Mouse (Mus musculus): Measurements from ENCODE around the gene Hnrnpr. TPM values are rescaled to one million over a fixed set of nuclear protein-coding genes. Genes with fewer than 3 reads are reported as not detected.

Gene Hnrnpr
- polyA plus RNA-seq, 1 experiment from 2014 or later, result 36.6 TPM

- H3K9me3 ChIP-seq (ENCODE audit: low read length), result no peaks in the 10 kb centered on the region
- no peak overlapping the region for H3K4me3 ChIP-seq (ENCODE audit: low read depth, low read length)
- TF ChIP-seq CTCF (IDR thresholded peaks at IDR 0.05; ENCODE audit: low read depth), result no peak
- TF ChIP-seq EP300 (IDR thresholded peaks at IDR 0.05; ENCODE audit: low read depth), result no peak
- no peaks in the 10 kb centered on the region for H3K36me3 ChIP-seq (replicated peaks; ENCODE audit: insufficient read depth, low read length)
- no peaks in the 10 kb centered on the region for H3K4me1 ChIP-seq (ENCODE audit: insufficient read depth)
- WGBS (ENCODE audit: insufficient replicate concordance), result 69% methylated on average over 10 of the region's 10 CpGs
- no peak overlapping the region for H3K9ac ChIP-seq (replicated peaks)
- ATAC-seq (no peak), DNase-seq (no peak)
- no peak overlapping the region for H3K4me2 ChIP-seq (ENCODE audit: low read depth, low read length)
- H3K27ac ChIP-seq (ENCODE audit: low read depth), result no peak overlapping the region
- H3K27me3 ChIP-seq (ENCODE audit: insufficient read depth, low read length), result no peaks in the 10 kb centered on the region
Measured at GRCm38 (mm10) chr4:136401806-136402205, 91.1 kb downstream of the Hnrnpr start.

- ATAC-seq (no peak), DNase-seq (no peak)
- no peak overlapping the region for H3K27ac ChIP-seq (ENCODE audit: low read depth)
- H3K36me3 ChIP-seq (replicated peaks; ENCODE audit: insufficient read depth, low read length), result no peaks in the 10 kb centered on the region
- H3K4me2 ChIP-seq (ENCODE audit: low read depth, low read length), result no peak overlapping the region
- H3K9me3 ChIP-seq (ENCODE audit: low read length), result no peaks in the 10 kb centered on the region
- H3K4me3 ChIP-seq (ENCODE audit: low read depth, low read length), result no peak overlapping the region
- no peak overlapping the region for H3K9ac ChIP-seq (replicated peaks)
- no peaks in the 10 kb centered on the region for H3K27me3 ChIP-seq (ENCODE audit: insufficient read depth, low read length)
- no peaks in the 10 kb centered on the region for H3K4me1 ChIP-seq (ENCODE audit: insufficient read depth)
- WGBS (ENCODE audit: insufficient replicate concordance), result 77% methylated on average over 11 of the region's 11 CpGs
- TF ChIP-seq EP300 (IDR thresholded peaks at IDR 0.05; ENCODE audit: low read depth) (no peak), CTCF (IDR thresholded peaks at IDR 0.05; ENCODE audit: low read depth) (no peak)
Measured at GRCm38 (mm10) chr4:136407831-136408230, 97.1 kb downstream of the Hnrnpr start.

Other genes with a start within 250 kb of the Hnrnpr start
- 77.3 and 79.1 TPM in 2 replicates for gene Id3, start 167.4 kb upstream of the Hnrnpr start, polyA plus RNA-seq (2015; fragmentation: Nextera tagmentation; extraction: Ambion mirVana)
- gene E2f2, start 138.5 kb upstream of the Hnrnpr start, polyA plus RNA-seq (2015; fragmentation: Nextera tagmentation; extraction: Ambion mirVana), result 48.6 and 50.2 TPM in 2 replicates
- 4.5 and 4.8 TPM in 2 replicates for gene Asap3, start 104.6 kb upstream of the Hnrnpr start, polyA plus RNA-seq (2015; fragmentation: Nextera tagmentation; extraction: Ambion mirVana)
- gene Tcea3, start 63.2 kb upstream of the Hnrnpr start, polyA plus RNA-seq (2015; fragmentation: Nextera tagmentation; extraction: Ambion mirVana), result 37.6 and 41.7 TPM in 2 replicates
- 1.6 and 1.9 TPM in 2 replicates for gene Zfp46, start 26.3 kb upstream of the Hnrnpr start, polyA plus RNA-seq (2015; fragmentation: Nextera tagmentation; extraction: Ambion mirVana)
- not detected in 2 replicates for gene Htr1d, start 112.6 kb downstream of the Hnrnpr start, polyA plus RNA-seq (2015; fragmentation: Nextera tagmentation; extraction: Ambion mirVana)
- 0.12 TPM in 1 of 2 replicates, not detected in the other for gene 6030445D17Rik, start 151.3 kb downstream of the Hnrnpr start, polyA plus RNA-seq (2015; fragmentation: Nextera tagmentation; extraction: Ambion mirVana)
- 18.1 and 20.8 TPM in 2 replicates for gene Luzp1, start 158.8 kb downstream of the Hnrnpr start, polyA plus RNA-seq (2015; fragmentation: Nextera tagmentation; extraction: Ambion mirVana)

All from liver, postnatal 0 days (tissue).